Mouse (Mus musculus) v-Abl transformed pro-B cells (cell line): Measurements from ENCODE around the gene Gas2.

Experiments used
- in situ Hi-C, 2 experiments: fragments of 400-800 bp; cut with MboI; formaldehyde crosslinking; loops; one replicate each; pipeline ENCODE4 v1.15.1; 2025; ENCODE audit not compliant: unreplicated experiment in 2 of 2

Gene Gas2

DNA sequence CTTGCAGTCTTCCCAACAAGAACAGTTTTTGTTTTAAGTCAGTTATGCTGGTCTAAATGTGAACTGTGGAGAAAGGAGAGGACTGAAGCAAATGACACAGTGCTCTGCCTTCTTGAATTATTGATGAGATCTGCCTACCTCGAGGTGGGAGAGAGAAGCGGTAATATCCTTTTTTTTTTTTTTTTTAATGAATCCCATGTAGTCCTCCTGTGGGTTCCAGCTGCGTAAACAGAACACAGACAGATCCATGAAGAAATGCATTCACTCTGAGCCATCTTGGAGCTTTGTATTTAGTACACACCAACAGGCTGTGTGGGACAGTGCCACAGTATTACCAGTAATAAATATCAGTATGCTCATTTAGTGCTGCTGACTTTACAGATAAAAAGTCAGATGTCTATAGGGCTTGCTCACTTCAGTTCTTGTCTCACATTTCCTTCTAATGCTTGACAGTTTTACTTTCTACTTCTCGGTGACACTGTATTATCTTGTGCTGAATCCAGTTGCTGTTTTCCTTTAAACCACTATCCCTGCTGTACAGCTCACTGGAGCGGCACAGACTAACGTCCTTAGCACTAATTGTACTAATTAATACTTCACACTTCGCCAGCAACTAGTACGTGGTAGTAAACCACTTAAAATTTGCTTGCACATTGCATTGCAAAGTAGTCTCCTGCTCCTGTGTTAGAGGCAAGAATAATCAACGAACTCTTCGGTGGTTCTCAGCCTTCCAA, 100.6 kb downstream of the Gas2 start:
- in situ Hi-C loops = no loop called here

DNA sequence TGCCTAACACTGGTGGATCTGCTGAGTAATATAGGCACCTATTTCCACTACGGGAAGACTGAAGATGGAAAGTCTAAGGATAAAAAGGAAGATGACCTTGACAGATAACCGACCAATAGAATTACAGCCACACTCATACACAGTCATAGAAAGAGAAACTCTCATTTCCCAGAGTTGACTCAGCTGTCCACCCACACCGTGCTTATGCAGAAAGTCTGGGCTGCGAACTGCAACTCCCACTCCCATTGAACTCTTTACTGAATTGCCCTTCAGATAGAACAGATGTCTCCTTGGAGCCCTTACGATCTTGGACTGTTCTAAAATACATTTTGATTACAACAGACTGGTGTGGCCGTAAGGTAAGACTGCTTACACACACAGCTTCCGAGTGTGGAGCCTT, 102.9 kb downstream of the Gas2 start:
- in situ Hi-C loops = no loop called here

DNA sequence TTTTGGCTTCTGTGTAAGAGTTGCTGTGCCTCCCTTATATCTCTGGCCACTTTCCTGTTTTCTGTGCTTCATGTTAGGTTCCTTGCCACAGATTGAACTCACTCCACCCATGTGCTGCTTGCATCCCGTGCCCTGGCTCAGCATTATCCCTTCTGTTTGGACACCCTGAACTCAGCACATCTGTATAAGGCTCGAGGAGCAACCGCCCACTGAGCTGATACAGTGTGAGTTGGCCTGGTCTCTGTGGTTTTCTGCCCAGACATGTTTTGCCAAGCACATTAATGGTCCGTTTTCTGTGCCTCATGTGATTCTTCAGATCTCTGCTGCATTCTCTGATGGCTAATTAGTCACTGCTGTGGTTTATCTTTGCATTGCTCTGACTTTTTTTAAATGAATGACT, 105.8 kb downstream of the Gas2 start:
- in situ Hi-C loops = no loop called here

DNA sequence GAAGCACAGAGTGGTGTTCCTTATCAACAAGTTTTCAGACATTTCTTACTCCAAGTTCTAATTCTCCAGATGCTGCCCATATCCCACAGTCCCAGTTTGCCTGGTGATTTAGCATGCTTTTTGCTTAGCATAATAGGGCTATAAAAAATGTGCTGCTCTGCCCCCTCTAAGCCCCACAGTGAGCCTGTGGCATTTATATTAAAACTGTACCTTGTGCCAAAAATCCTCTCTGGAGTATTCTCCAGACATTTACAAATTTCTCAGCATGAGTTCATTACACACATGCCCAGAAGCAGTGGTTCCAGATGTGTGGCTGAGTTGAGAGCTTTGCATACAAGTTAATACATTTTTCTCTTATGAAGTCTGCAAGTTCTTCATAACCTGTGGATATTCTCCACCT, 107.6 kb downstream of the Gas2 start:
- in situ Hi-C loops = no loop called here

DNA sequence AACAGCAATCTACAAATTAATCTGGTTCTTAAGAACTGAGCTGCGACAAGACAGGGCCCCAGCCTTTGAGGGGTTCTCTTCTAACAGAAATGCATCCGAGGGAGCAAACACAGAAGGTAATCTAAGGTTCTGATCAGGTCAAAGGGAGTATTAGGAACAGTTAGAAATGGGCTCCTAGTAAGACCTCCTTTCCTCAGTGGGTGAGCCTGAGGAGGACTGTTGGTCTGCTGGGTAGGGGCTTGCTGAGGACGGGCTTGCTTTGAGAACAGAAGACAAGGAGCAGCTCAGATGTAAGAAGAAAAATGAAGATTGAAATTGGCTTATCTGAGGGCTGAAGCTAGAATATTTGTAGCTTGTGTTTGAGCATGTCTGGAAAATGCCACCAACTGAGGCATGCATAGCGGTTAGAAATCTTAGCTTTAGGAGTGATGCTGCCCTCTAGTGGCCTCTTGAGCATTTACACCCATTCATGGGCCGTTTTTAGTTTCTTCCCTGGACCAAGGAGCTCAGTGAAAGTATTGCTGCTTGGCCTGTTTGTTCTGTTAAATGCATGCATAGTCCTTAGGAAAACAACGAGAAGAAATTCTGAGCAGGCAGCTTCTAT, 110.5 kb downstream of the Gas2 start:
- in situ Hi-C loops = loop anchor here in 1 of 2 experiments (5.0 kb wide), 1 partner anchor 355 kb away; no protein-coding TSS in a partner anchor

DNA sequence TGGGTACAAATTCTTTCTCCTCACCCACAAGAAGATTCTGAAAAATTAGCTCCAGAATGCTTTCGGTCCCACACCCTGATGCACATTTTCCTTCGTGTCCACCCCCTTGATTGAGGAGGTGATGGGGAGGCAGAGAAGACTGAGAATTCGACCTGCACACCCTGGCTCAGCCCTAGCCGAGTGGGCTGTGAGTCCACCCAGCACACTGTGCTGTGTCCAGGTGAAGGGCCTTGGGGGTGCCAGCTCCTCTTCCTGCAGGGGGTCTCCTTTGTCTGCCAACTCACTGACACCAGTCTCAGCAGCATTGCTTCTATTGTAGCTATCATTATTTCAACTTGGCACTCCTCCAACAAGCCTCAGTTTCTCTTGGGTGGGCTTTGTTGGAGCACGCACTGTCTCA, 111.3 kb downstream of the Gas2 start:
- in situ Hi-C loops = loop anchor here in 1 of 2 experiments (5.0 kb wide), 1 partner anchor 356 kb away; no protein-coding TSS in a partner anchor

DNA sequence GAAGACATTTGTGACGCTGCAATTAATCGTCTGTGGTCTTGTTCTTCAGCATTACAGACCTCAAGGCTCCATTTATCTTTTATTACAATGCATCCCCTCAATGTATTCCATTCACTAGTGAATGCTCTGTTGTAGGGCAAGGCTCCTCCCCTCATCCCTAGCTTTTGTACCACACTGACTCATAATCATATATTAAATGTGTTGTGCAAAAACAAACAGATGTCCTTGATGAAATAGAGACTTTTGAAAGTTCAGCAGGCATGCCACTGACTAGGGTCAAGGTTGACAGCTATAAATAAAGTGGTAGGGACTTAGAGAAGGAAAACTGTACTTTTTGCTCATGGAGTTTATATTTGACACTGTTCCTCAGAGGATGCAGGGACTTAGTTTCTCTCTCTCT, 111.7 kb downstream of the Gas2 start:
- in situ Hi-C loops = loop anchor here in 1 of 2 experiments (5.0 kb wide), 1 partner anchor 356 kb away; no protein-coding TSS in a partner anchor

DNA sequence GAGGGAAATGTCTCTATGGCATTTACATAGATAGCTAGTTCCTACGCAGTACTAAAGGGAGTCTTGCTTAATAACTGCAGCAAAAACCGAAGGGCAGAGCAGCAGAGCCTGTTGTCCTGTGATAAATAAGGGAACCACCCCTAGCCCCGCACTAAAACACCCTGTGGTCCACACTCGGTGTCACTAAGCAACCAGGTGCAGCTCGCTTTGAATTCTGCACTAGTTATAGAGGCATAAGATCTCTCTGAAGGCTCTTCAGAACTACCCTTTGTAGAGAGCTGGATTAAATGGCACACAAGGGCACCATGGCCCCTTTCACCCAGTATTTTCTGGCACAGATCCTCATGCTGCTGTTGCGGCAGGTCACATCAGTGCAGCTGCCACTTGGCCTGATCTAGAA, 113.4 kb downstream of the Gas2 start:
- in situ Hi-C loops = loop anchor here in 1 of 2 experiments (5.0 kb wide), 1 partner anchor 353 kb away; the partner anchor contains the start of gene Slc17a6

DNA sequence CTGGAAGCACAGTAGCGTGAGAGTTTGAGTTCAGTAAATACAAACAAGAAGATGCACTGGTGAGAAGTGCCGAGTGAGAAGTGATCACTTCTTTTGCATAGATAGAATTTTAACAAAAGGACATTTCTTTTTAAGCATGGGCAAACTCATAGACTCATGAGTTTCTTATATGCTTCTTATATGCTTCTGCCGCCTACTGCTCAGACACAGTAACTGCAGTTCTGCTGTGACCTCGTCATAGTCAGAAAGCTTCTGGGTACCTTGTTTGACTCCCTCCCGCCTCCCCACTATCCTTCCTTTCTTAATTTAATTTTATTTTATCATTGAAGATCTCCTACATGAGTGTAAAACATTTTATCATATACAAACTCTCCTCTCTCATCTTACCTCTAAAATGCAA, 117.5 kb downstream of the Gas2 start:
- in situ Hi-C loops = loop anchor here in 1 of 2 experiments (5.0 kb wide), 1 partner anchor 357 kb away; the partner anchor contains the start of gene Slc17a6

DNA sequence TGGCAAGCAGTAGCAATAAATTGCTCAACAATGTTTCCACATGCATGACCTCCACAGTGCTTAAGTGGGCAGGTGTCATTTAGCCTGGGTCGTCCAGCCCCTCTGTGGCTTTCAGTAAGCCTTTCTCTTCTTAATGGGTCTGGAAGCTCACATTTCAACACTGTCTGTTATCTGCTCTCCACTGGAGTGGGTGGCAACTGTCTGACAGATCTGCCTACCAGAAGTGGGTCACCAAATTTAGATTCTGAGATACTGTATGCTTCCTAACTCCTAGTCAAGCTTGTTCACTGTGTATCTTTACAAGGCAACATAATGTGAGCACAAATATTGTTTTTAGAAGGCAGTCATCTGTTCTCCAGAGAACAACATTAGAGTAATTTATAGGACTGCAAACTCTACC, 120.5 kb downstream of the Gas2 start:
- in situ Hi-C loops = no loop called here

DNA sequence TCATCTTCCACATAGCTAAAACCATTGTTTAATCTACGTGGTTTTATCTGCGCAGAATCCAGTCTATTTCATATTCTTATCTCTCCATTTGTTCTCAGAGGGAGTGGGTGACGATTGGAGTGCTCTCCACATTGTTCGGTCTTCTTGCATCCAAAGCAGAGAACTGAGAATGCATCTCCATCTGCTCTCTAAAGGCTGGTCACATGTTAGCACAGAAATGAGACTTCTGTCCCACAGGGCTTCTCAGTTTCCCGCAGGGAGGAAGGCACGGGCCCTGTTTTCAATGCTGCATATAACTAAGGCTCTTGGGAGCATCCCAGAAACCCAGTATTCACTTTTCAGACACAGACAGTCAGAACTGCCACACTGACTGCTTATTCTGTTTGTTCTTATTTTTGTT, 123.9 kb downstream of the Gas2 start:
- in situ Hi-C loops = no loop called here

DNA sequence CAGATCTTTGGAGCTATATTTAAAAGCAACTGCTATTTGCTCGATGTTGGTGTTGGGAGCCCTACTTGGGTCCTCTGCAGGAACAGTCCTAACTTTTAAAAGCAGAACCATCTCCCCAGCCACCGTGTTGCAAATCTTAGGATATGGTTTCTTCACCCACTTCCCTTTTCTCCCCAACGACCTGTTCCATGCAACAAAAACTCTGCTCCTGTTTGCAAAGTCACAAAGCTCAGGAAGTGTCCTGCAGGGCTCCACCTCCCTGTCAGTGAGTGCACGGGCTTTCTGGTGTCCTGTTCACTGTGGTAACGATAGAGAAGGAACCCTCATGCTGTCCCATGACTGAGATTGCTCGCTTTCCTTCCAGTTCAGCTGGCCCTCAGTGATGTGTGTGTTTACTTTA, 125.1 kb downstream of the Gas2 start:
- in situ Hi-C loops = no loop called here

DNA sequence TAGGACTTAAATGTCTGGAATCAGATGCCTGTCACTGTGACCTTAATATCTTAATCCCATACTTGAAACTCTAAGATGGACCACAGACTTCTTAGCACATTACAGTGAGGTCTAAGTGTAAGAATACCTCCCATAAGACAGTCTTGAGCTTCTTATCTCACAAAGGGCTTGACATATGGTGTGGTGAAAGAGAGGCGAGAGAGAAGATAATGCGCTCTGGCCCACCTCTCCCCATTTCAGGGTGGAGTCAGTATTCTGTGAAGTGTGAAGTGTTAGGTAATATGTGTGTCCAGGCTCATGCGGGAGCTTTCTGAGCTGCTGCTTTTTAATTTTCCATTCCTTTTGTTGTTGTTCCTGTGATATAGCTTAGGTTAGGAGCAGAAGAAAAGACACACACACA, 129.2 kb downstream of the Gas2 start:
- in situ Hi-C loops = no loop called here

DNA sequence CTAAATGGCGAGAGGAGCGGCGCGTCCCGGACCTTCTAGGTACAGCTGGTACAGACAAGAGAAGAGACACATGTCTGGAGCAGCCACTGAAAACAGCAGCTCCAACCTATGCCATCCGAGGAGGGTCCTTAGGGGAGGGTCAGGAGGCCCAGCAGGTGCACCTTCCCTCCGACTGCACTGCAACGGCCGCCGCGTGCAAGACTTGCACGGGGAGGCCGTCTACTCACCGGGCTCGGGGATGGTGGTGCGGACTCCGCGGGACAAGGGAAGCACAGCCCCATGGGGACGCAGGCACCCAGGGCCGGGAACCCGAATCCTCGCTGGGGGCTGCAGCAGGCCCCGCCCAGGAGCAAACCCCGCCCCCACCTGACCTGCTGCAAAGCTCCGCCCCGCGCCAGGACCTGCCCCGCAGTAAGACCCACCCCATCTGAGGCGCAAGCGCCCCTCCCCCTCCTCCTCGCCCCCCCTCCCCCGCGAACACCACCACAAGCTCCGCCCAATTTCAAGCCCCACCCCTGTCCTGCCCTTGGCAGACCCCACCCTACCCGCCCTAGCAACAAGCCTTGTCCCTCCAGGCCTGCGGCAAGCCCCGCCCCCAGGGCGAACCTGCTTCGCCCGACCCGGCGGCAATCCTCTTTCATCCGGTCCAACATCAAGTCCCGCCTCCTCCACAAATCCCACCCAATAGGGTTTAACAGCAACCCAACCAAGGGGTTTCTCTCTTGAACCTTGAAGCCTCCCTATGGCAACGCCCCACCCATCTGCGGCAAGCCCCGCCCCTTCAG, 143.9 kb downstream of the Gas2 start, which contains the start of gene Svip:
Svip (minus strand) TSS at position 508 of the 785 bp plus-strand sequence.
- in situ Hi-C loops = loop anchor here in 1 of 2 experiments (25.0 kb wide), 1 partner anchor 907 kb away; no protein-coding TSS in a partner anchor

DNA sequence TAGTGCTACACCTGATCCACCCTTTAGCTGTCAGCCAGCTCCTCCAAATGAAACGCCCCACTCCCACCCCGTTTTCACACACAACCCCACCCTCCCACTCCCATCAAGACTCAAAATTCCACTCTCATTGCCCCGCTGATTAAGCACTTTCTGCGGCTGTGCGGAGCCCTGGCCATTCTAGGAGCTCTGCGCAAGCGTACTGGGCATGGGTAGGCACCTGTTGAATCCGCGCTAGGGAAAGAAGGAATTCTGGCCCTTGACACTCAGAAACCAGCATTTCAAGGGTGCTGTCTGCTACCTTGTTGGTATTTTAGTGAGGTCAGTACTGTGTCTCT, 144.4 kb downstream of the Gas2 start:
- in situ Hi-C loops = loop anchor here in 1 of 2 experiments (25.0 kb wide), 1 partner anchor 906 kb away; no protein-coding TSS in a partner anchor

DNA sequence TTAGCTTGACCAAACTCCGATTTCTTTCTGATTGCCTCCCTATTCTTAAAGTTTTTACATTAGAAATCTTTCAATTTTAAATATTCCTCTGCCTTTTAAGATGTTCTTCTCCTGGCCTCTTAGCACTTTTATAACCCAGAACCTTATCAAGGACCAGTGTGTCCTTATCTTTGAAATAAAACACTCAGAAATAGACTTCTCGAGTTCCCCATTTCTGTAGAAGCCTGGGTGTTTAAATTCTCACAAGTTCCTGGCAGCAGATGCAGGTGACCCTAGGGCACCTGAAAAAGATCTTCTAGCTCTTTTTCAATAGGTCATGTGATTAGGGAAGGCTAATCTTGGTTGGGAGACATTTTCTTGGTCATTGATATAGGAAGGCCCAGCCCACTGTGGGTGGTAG, 145.3 kb downstream of the Gas2 start:
- in situ Hi-C loops = loop anchor here in 1 of 2 experiments (25.0 kb wide), 1 partner anchor 905 kb away; no protein-coding TSS in a partner anchor

DNA sequence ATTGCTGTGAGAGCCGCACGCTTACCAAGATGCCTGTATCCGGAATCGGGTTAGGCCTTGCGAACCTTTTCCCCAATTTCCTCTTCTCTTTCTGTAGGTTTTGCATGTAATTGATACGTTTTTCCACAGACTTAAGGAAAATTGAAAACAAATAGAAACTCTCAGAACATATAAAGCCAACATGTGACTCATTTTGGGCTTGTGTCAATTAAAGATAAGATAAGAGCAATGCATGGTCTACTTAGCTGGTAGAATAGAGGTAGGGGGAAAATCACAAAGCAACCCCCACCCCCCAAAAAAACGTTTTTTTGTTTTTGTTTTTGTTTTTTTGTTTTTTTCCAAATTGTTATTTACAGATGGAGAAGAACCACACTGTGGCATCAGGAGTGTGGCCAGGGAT, 151.6 kb downstream of the Gas2 start:
- in situ Hi-C loops = loop anchor here in 1 of 2 experiments (25.0 kb wide), 1 partner anchor 899 kb away; no protein-coding TSS in a partner anchor

DNA sequence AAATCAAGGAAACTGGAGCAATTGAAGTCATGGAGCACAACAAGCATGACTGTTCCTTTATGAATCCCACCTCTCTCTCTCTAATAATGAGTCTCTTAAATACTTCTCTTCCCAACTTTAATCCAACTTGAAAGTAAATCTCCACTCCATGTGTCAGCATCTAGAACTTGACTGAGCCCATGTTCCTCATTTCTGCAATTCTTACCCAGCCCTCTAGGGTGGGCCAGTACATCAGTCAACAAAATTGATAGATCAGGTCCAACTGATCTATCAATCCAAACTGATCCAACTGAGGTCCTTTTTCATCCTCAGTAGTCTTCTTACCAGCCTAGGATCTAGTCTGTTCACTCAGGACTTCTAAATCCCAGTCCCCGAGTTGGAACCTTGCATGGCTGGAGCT, 153.4 kb downstream of the Gas2 start:
- in situ Hi-C loops = loop anchor here in 1 of 2 experiments (25.0 kb wide), 1 partner anchor 897 kb away; no protein-coding TSS in a partner anchor

DNA sequence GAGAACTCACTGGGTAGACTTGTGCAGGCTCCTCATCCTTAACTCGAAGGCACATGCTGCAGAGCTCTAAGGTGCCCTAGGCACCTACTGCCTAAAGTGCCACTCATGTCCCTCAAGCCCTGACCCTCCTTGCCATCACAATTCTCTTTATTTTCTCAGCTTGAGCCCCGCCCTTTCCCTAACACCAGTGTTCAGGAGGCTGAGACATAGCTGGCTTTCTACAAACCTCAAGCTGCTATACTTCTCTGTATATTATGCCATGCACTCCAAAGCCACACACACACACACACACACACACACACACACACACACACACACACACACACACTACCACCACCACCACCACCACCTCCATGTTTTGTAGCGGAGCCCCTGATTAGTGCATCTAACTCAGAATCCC, 153.8 kb downstream of the Gas2 start, which contains the start of gene 1700015G11Rik:
1700015G11Rik (minus strand) TSS at position 101 of the 400 bp plus-strand sequence.
- in situ Hi-C loops = loop anchor here in 1 of 2 experiments (25.0 kb wide), 1 partner anchor 897 kb away; no protein-coding TSS in a partner anchor

DNA sequence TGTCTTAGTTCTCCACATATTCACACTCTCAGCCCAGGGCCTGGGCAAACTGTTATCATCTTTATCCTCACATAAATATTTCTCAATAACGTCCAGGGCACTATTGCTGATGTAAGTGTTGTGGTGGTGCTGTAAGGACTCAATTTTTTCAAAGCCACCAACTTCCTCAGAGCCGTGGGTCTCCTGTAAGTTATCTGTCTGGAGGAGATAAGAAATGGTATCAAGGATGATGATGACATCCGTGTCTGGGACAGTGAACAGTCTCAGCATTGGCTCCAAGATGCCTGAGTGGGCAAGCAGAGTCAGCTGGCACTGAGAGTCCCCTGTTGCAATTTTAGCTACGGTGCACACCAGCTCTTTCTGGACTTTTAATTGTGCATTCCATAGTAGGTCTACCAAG, 160.2 kb downstream of the Gas2 start:
- in situ Hi-C loops = loop anchor here in 1 of 2 experiments (25.0 kb wide), 1 partner anchor 890 kb away; no protein-coding TSS in a partner anchor
